Mouse (Mus musculus): ENCODE measurements around the gene Plekhd1. TPM values are rescaled to one million over a fixed set of nuclear protein-coding genes. Genes with fewer than 3 reads are reported as not detected.

Plekhd1 gene
- polyA plus RNA-seq, 1 experiment from 2014 or later: 0.55 TPM

- 82% methylated on average over 1 of the region's 1 CpGs for WGBS
These were observed 11.1 kb upstream of the Plekhd1 start for GRCm38 (mm10) chr12:80681340-80681739.

GRCm38 (mm10) chr12:80683554-80683953 lies 8.8 kb upstream of the Plekhd1 start:
- Histone ChIP-seq H3K27me3 (ENCODE audit: poor library complexity, severe bottlenecking) (no peaks in the 10 kb centered on the region), H3K4me1 (0 out of 2 replicates have a peak, but pooled peaks cover 5% of the 10 kb centered on the region), H3K9me3 (no peaks in the 10 kb centered on the region), H3K4me3 (no peak overlapping the region), H3K36me3 (replicated peaks) (peaks cover 5% of the 10 kb centered on the region), H3K27ac (no peak overlapping the region)
- 94% methylated on average over 3 of the region's 3 CpGs for WGBS
- DNase-seq (ENCODE audit: extremely low spot score, low spot score): no peak

More at GRCm38 (mm10) chr12:80681340-80681739, 11.1 kb upstream of the Plekhd1 start:
- no peaks in the 10 kb centered on the region for H3K9me3 ChIP-seq
- no peak overlapping the region for H3K27ac ChIP-seq
- no peak overlapping the region for H3K4me3 ChIP-seq
- no peaks in the 10 kb centered on the region for H3K27me3 ChIP-seq (ENCODE audit: poor library complexity, severe bottlenecking)
- peaks cover 18% of the 10 kb centered on the region for H3K36me3 ChIP-seq (replicated peaks)
- no peak for DNase-seq (ENCODE audit: extremely low spot score, low spot score)
- H3K4me1 ChIP-seq: 0 out of 2 replicates have a peak, but pooled peaks cover 5% of the 10 kb centered on the region

DNA sequence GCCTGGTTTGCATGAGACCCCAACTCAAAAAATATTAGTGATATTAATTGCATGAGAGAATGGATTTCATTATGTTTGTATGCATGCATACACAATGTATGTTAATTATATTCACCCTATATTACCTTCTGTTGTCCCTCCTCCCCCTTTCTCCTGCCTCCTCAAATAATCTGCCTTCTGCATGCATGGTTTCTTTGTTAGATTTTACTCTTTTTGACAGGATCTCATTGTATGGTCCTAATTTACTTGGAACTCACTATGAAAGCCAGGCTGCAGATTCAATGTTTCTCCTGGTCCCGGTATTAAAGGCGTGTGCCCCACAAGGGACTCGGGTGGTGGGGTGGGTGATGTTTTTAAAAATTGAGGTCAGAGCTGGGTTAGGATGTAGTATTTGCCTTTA lies 8.1 kb upstream of the Plekhd1 start:
- WGBS: 83% methylated on average over 3 of the region's 3 CpGs
- no peak overlapping the region for H3K27ac ChIP-seq
- H3K27me3 ChIP-seq (ENCODE audit: poor library complexity, severe bottlenecking): no peaks in the 10 kb centered on the region
- H3K36me3 ChIP-seq (replicated peaks): peaks cover 3% of the 10 kb centered on the region
- H3K4me3 ChIP-seq: no peak overlapping the region
- no peaks in the 10 kb centered on the region for H3K9me3 ChIP-seq
- 0 out of 2 replicates have a peak, but pooled peaks cover 5% of the 10 kb centered on the region for H3K4me1 ChIP-seq
- no peak for DNase-seq (ENCODE audit: extremely low spot score, low spot score)

- no peaks in the 10 kb centered on the region for H3K36me3 ChIP-seq (replicated peaks)
- no peaks in the 10 kb centered on the region for H3K9me3 ChIP-seq
- H3K4me3 ChIP-seq: no peak overlapping the region
- WGBS: 88% methylated on average over 10 of the region's 10 CpGs
- H3K27ac ChIP-seq: no peak overlapping the region
- peaks cover 33% of the 10 kb centered on the region for H3K27me3 ChIP-seq (ENCODE audit: poor library complexity, severe bottlenecking)
- H3K4me1 ChIP-seq: peaks cover 29% of the 10 kb centered on the region
- no peak for DNase-seq (ENCODE audit: extremely low spot score, low spot score)
These were observed 4.6 kb upstream of the Plekhd1 start for GRCm38 (mm10) chr12:80687788-80688211.

DNA sequence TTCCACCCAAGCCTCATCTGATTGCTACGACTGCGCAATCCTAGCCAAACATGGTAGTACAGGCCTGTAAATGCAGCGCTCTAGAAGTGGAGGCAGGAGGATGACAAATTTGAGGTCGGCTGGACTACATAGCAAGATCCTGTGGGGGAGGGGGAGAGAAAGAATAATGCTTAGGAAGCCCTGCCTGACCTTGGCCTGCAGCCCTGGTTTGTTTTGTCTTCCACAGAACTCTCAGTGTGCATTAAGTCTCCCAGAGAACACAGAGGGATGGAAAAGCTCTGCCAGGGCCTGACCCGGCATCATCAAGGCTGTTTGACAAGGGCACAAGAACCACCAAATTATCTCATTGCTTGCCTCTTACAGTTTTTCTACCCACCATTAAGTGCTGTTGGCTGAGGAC lies 2.7 kb upstream of the Plekhd1 start:
- Histone ChIP-seq H3K27me3 (ENCODE audit: poor library complexity, severe bottlenecking) (peaks cover 52% of the 10 kb centered on the region), H3K4me1 (peaks cover 41% of the 10 kb centered on the region), H3K36me3 (replicated peaks) (no peaks in the 10 kb centered on the region), H3K4me3 (no peak overlapping the region), H3K27ac (no peak overlapping the region), H3K9me3 (no peaks in the 10 kb centered on the region)
- DNase-seq (ENCODE audit: extremely low spot score, low spot score): no peak
- WGBS: 68% methylated on average over 5 of the region's 5 CpGs

DNA sequence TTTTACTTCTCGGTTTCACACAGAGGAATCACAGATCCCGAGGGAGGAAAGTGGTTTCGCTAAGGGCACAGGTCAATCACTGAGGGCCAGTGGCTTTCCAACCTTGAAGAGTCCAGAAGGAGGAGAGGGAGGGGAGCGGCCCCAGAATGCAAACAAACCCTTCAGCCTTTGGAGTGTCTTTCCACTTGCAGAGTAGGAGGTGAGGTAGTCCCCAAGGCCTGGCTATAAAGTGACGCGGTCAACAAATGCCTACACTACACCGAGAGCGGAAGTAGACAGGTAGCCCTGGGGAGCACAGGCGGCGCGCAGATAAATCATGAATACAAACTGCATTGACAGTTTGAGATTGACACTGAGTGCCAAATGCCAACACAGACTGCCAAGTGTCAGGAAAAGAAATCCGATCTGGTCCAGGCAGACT lies 710 bp upstream of the Plekhd1 start:
- no peak for DNase-seq (ENCODE audit: extremely low spot score, low spot score)
- peak overlapping the region; percentile 53 for H3K4me3 ChIP-seq
- peaks cover 43% of the 10 kb centered on the region for H3K4me1 ChIP-seq
- peaks cover 63% of the 10 kb centered on the region for H3K27me3 ChIP-seq (ENCODE audit: poor library complexity, severe bottlenecking)
- no peaks in the 10 kb centered on the region for H3K36me3 ChIP-seq (replicated peaks)
- 14% methylated on average over 12 of the region's 12 CpGs for WGBS
- no peak overlapping the region for H3K27ac ChIP-seq
- H3K9me3 ChIP-seq: no peaks in the 10 kb centered on the region

- no peak for DNase-seq (ENCODE audit: extremely low spot score, low spot score)
- H3K4me1 ChIP-seq: peaks cover 43% of the 10 kb centered on the region
- H3K9me3 ChIP-seq: no peaks in the 10 kb centered on the region
- no peak overlapping the region for H3K4me3 ChIP-seq
- WGBS: 56% methylated on average over 2 of the region's 2 CpGs
- peaks cover 69% of the 10 kb centered on the region for H3K27me3 ChIP-seq (ENCODE audit: poor library complexity, severe bottlenecking)
- no peaks in the 10 kb centered on the region for H3K36me3 ChIP-seq (replicated peaks)
- H3K27ac ChIP-seq: no peak overlapping the region
These were observed 1.3 kb downstream of the Plekhd1 start for GRCm38 (mm10) chr12:80693700-80694099.

- H3K4me3 ChIP-seq: no peak overlapping the region
- H3K27me3 ChIP-seq (ENCODE audit: poor library complexity, severe bottlenecking): peaks cover 64% of the 10 kb centered on the region
- H3K27ac ChIP-seq: no peak overlapping the region
- H3K36me3 ChIP-seq (replicated peaks): no peaks in the 10 kb centered on the region
- no peaks in the 10 kb centered on the region for H3K9me3 ChIP-seq
- peaks cover 37% of the 10 kb centered on the region for H3K4me1 ChIP-seq
- no peak for DNase-seq (ENCODE audit: extremely low spot score, low spot score)
- WGBS: 71% methylated on average over 3 of the region's 3 CpGs
These were observed 2.6 kb downstream of the Plekhd1 start for GRCm38 (mm10) chr12:80695004-80695403.

GRCm38 (mm10) chr12:80698526-80699143 lies 6.2 kb downstream of the Plekhd1 start:
- 92% methylated on average over 5 of the region's 5 CpGs for WGBS
- H3K27me3 ChIP-seq (ENCODE audit: poor library complexity, severe bottlenecking): peaks cover 28% of the 10 kb centered on the region

DNA sequence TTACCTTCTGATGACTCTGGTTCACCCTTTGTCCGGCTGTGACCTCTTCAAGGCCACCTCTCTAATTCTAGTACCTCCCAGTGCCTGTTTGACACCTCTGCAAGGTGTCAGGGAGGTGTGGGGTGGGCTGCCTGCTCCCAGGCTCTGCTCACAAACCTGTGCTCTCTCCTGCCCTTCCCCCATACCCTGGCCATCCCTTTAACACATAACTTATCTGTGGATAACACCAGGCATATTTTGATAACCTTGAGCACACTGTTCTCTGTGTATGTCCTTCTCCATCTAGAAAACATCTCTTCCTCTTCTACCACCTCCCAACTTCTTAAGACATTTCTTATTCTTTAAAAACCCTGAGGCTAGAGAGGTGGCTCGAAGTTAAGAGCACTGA lies 6.7 kb downstream of the Plekhd1 start:
- H3K4me1 ChIP-seq: peaks cover 7% of the 10 kb centered on the region; the same call in 1 of the 2 replicates
- H3K9me3 ChIP-seq: no peaks in the 10 kb centered on the region
- H3K36me3 ChIP-seq (replicated peaks): no peaks in the 10 kb centered on the region
- 80% methylated on average over 2 of the region's 2 CpGs for WGBS
- no peak overlapping the region for H3K4me3 ChIP-seq
- no peak for DNase-seq (ENCODE audit: extremely low spot score, low spot score)
- no peak overlapping the region for H3K27ac ChIP-seq
- peaks cover 23% of the 10 kb centered on the region for H3K27me3 ChIP-seq (ENCODE audit: poor library complexity, severe bottlenecking)

More at GRCm38 (mm10) chr12:80698526-80699143, 6.2 kb downstream of the Plekhd1 start:
- H3K4me1 ChIP-seq: peaks cover 10% of the 10 kb centered on the region; the same call in 1 of the 2 replicates
- no peak overlapping the region for H3K4me3 ChIP-seq
- H3K9me3 ChIP-seq: no peaks in the 10 kb centered on the region
- no peak for DNase-seq (ENCODE audit: extremely low spot score, low spot score)
- H3K27ac ChIP-seq: no peak overlapping the region
- no peaks in the 10 kb centered on the region for H3K36me3 ChIP-seq (replicated peaks)

GRCm38 (mm10) chr12:80701332-80701731 lies 8.9 kb downstream of the Plekhd1 start:
- DNase-seq (ENCODE audit: extremely low spot score, low spot score): no peak
- H3K27me3 ChIP-seq (ENCODE audit: poor library complexity, severe bottlenecking): 0 out of 2 replicates have a peak, but pooled peaks cover 13% of the 10 kb centered on the region
- peaks cover 6% of the 10 kb centered on the region for H3K4me1 ChIP-seq
- no peak overlapping the region for H3K27ac ChIP-seq
- 90% methylated on average over 7 of the region's 7 CpGs for WGBS
- H3K9me3 ChIP-seq: no peaks in the 10 kb centered on the region
- no peak overlapping the region for H3K4me3 ChIP-seq
- no peaks in the 10 kb centered on the region for H3K36me3 ChIP-seq (replicated peaks)

DNA sequence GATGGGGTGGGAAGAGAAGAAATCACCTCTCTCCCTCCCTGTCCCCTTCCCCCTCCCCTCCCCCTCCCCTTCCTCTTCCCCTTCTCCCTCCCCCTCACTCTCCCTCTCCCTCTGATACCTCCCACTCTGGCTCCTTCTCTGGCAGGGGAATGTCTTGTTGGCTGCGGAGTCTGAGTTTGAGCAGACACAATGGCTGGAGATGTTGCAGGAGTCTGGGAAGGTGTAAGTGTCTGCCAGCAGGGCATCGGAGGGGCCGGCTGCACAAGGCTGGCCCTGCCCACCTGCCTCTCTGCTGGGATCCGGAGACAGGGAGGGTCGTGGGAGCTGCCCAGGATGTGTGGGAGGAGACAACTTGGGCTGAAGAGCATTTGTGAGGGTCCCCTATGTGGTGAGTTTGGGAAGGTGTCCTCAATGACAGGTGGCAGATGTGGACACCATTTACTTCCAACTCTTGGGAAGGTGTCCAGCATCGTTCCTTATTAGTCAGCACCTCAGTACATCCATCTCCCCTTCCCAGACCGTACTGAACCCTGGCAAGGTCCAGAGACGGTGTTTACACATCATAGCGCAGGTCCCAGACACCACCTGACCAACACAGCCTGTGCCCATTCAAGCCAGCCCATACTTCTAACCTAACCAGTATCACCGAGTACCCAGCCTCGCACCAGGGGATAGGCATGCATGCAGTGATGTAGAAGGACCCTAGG lies 14.0 kb downstream of the Plekhd1 start:
- peaks cover 12% of the 10 kb centered on the region for H3K4me1 ChIP-seq
- no peaks in the 10 kb centered on the region for H3K9me3 ChIP-seq
- no peak overlapping the region; the same call in 1 of the 2 replicates for H3K27ac ChIP-seq
- DNase-seq (ENCODE audit: extremely low spot score, low spot score): no peak
- 59% methylated on average over 11 of the region's 11 CpGs for WGBS
- H3K4me3 ChIP-seq: no peak overlapping the region
- H3K36me3 ChIP-seq (replicated peaks): no peaks in the 10 kb centered on the region
- H3K27me3 ChIP-seq (ENCODE audit: poor library complexity, severe bottlenecking): peaks cover 11% of the 10 kb centered on the region; the same call in 1 of the 2 replicates
